Mouse (Mus musculus): ENCODE measurements around the gene Ap5s1.

DNA sequence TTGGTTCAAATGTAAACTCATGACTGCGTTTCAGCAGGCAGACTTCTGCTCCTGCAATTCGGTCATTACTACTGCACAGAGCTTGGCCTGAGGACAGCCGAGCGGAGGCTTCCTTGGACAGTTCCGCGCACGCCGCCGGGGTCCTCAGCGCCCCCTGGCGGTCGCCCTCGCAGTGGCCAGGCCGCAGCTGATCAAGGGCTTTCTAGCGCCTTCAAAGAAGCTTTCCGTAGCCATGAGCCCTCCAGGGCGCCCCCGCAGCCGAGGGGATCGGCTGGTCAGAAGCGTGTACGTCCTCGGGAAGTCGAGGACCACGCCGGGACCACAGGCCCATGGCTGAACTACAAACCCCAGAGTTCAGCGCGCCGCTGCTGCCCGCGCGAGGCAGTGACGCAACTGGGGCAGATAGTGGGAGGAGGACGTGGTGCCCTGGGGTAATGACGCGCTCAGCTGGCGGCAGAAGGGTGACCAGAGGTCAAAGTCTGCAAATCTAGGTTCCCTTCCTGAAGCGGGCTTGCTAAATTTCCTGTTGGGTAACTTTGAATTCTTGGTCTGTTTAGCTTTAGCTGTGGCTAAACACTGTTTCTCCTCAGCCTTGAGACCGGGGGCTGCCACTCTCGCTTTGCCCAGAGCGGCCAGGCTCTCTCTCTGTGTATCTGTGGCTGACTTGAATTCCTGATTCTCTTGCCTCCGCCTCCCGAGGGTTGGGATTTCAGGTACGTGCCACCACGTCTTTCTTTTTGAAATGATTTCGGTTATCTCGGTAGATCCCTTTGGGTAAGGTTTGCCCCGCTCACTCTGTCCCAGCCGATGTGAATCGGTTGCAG is 3.3 kb downstream of the Ap5s1 start:
- TF ChIP-seq CTCF (IDR thresholded peaks at IDR 0.05) (peak; percentile 98), EP300 (IDR thresholded peaks at IDR 0.05) (no peak)
